Mouse (Mus musculus): ENCODE results near the gene Krt80. TPM values are rescaled to one million over a fixed set of nuclear protein-coding genes. Genes with fewer than 3 reads are reported as not detected.
A peak's percentile ranks its signal among the peaks of the same experiment; 100 is the strongest.

Gene Krt80
- total RNA-seq (2021) = 1 to 10 TPM; 1.9 to 2.5 TPM
- long read RNA-seq, experiment 1, partial matches to known transcripts = 0 of 1 reads
- long read RNA-seq, experiment 1, other reads (novel, unspliced or antisense) = 0 of 1 reads
- long read RNA-seq, experiment 2 = 0 reads

DNA sequence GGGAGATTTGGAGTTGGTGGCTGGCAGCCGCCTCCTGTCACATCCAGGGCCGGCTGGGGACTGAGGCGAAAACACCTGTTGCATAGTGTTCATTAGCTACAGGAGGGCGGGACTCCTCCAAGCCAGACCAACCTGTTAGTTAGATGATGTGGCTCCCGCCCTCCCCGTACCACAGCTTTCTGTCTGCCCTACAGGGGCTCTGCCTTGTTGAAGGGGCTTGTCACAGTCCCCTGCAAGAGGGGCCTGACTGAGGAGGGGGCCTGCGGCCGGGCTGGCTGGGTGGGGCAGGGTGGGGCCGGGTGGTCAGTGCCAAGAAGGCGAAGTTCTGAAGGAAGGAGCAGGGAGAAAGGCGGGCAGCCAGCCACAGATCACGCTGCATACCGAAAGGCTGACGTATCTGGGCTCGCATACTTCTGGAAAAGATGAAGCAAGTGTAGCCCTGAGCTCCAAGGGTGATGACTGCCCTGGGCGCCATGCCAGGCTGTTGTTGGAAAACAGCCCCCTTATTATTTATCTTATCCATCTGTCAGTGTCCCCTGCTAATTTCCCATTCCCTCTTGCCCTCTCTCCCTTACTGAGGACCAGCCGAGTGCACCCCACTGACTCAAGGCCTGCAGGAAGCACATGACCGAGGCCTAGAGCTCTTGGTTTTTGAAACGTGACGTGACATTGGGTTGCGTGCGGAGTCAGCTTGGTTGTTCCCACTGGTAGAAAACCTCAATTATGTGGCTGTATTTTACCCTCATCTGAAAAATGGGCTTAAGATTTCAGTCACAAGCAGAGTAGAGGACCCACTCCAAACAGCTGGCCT, at the start of gene Krt80:
Krt80 (minus strand) TSS at position 62 of the 811 bp plus-strand sequence.
- intact Hi-C loops (cut with DNase I) = no loop called here
- peak; percentile 87 to 89 for DNase-seq

DNA sequence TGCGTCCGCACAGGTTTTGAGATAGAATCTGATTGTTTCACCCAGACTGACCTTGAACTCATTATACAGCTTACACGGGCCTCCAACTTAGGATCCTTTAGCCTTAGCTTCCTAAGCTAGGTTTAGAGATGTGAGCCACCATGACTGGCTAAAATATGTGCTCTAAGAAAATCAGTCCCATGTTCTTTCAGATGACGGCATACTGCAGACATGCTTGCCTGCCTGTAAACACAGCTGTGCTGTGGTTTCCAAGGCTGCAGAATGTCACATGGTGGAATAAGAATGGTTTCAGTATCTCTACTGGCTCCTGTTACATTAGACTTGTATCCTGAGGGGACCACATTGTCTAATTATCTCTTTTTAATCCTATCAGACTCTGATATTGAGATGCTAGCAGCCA, 49.0 kb upstream of the Krt80 start:
- no peak for DNase-seq
- intact Hi-C loops (cut with DNase I) = no loop called here

DNA sequence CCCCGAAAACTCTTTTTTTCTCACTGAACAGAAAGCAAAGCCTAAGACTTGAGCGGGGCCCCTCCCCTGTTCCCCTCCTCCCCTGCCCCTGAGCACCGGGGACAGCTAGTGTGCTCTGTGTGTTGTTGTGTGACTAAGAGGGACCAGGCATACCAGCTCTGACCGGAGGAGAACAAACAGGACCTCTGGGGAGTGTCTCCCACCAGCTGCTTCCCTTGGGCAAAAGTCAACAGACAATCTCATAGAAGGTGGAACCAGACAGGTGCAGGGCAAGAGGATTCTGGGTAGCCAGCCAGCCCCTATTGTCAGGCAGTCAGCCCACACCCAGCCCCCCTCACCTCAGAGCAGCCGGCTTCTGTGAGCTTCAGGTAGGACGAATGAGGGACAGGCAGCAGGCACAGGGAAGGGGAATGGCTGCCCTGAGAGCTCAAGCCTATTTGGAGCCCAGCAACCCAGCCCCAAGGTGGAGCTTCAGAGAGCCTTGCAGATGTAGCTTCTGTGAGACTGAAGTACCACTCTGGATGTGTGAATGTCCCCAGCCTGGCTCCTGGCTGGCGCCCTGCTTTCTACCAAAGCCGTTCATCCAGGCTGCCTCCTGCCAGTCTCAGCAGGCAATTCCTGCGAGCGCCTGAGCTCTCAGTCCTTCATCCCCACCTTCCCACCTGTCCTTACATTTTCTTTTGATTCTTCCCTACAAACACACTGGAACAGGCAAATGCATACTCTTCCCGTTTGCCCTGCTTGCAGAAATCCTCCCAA, 45.0 kb upstream of the Krt80 start:
- no peak for DNase-seq
- intact Hi-C loops (cut with DNase I) = no loop called here

DNA sequence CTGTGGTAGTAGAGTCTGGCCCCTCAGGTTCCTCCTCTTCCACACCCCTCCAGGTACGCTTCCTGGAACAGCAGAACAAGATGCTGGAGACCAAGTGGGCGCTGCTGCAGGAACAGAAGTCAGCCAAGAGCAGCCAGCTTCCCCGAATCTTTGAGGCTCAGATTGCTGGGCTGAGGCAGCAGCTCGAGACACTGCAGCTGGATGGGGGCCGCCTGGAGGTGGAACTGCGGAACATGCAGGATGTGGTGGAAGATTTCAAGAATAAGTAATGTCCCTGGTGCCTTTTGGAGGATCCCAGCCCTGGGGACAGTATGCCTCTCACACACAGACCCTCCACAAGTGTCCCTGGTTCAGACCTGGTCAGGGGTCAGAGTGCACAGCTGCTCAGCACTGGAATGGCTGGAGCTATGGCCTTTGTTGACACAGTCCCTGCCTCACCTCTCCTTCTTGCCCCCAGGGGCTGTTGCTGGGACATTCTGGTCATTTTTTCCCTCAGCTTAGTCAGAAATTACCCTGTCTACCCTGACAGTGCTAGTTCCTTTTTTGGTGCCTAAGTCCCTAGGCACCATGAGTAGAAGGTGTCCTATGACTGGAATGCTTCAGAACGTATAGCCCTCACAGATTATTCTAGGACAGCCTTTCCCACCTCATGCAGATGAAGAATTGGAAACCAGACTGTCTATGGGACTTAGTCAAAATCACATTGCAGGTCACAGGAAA, 44.1 kb upstream of the Krt80 start:
- DNase-seq = no peak
- intact Hi-C loops (cut with DNase I) = no loop called here

DNA sequence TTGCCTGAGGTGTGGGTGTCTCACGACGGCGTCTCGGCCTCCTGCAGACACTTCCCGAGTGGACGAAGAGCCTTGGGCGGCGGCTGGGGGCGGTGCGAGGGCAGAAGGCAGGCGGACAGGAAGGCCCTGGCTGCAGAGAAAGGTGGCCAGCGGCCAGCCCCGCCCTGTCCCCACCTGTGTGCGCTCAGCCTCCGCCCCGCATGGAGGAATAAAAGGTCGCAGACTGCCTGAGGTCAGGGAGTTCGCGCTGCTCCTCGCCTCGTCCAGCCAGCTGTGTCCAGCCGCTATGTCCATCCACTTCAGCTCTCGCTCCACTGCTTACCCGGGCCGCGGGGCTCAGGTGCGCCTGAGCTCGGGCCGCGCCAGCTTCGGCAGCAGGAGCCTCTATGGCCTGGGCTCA, 42.2 kb upstream of the Krt80 start:
- no peak for DNase-seq
- intact Hi-C loops (cut with DNase I) = no loop called here

- intact Hi-C loops (cut with DNase I) = no loop called here
Observed at GRCm38 (mm10) chr15:101410775-101411174, 40.8 kb upstream of the Krt80 start, which contains the start of gene Krt7. Krt7 (plus strand) TSS chr15:101411043.

GRCm38 (mm10) chr15:101398269-101398668, 28.3 kb upstream of the Krt80 start:
- DNase-seq = no peak
- intact Hi-C loops (cut with DNase I) = no loop called here

More at GRCm38 (mm10) chr15:101410775-101411174, 40.8 kb upstream of the Krt80 start, which contains the start of gene Krt7:
- no peak for DNase-seq

DNA sequence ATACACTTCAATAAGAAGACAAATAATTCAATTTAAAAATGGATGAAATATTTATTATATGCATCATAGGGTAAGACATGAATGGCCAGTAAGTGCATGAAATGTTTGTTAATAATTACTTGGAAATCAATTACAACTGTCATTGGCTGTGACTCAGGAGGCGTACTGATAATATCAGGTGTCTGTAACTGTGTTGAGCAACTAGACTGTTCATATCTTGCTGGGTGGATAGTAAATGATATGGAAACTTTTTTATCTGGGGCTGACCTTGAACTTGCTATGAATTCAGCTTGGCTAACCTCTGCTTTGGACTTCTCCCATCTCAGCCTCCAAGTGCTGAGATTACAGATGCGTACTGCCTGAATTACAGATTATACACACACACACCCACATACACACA, 27.7 kb upstream of the Krt80 start:
- no peak for DNase-seq
- intact Hi-C loops (cut with DNase I) = no loop called here

GRCm38 (mm10) chr15:101396921-101397320, 27.0 kb upstream of the Krt80 start:
- no peak for DNase-seq

DNA sequence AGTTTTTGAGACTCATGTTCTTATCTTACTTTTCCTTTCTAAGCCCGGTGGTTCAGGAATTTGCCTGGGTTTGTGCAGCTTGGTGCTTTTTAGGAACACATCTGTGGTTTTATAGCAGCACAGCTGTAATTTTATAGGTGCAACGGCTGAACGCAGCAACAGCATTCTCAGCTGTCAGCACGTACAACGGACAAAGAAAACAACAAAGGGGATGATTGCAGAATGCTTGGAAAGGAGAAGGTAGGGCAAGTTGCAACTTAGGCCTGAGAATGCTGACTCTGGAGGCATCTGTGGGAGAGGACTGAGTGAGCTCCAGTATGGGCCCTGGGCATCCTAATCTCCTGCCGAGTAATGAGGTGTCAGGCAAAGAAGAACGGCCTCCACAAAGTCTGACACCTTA, 26.5 kb upstream of the Krt80 start:
- no peak for DNase-seq
- intact Hi-C loops (cut with DNase I) = no loop called here

More at GRCm38 (mm10) chr15:101396921-101397320, 27.0 kb upstream of the Krt80 start:
- intact Hi-C loops (cut with DNase I) = no loop called here

DNA sequence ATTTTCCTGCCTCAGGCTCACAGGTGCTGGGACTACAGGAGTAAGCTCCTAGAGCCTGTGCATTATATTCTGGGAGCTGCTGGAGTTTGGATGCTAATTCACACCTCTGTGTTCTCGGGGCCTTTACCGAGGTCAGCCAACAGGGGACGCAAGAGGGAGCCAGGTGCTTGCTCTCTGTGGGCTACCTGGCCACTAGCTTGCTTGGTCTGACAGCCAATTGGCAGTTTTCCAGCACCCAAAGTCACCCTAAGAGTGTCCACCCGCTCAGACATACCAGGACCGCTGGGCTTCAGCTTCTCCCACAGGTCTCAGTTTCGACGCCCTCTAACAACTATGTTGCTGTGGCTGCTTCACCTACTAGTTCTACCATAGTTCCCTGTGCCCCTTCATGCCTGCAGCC, 24.9 kb upstream of the Krt80 start:
- DNase-seq = no peak
- intact Hi-C loops (cut with DNase I) = no loop called here

GRCm38 (mm10) chr15:101392251-101392650, 22.3 kb upstream of the Krt80 start:
- no peak for DNase-seq
- intact Hi-C loops (cut with DNase I) = no loop called here

GRCm38 (mm10) chr15:101390203-101390602, 20.2 kb upstream of the Krt80 start:
- DNase-seq = no peak
- intact Hi-C loops (cut with DNase I) = no loop called here

- intact Hi-C loops (cut with DNase I) = no loop called here
- DNase-seq = peak in 1 of 2 experiments; percentile 21
Observed at GRCm38 (mm10) chr15:101388034-101388541, 18.1 kb upstream of the Krt80 start.

GRCm38 (mm10) chr15:101387176-101387575, 17.2 kb upstream of the Krt80 start:
- peak in 1 of 2 experiments; percentile 17 for DNase-seq
- intact Hi-C loops (cut with DNase I) = loop anchor here (2.0 kb wide), 1 partner anchor 46 kb away; no protein-coding TSS in a partner anchor

DNA sequence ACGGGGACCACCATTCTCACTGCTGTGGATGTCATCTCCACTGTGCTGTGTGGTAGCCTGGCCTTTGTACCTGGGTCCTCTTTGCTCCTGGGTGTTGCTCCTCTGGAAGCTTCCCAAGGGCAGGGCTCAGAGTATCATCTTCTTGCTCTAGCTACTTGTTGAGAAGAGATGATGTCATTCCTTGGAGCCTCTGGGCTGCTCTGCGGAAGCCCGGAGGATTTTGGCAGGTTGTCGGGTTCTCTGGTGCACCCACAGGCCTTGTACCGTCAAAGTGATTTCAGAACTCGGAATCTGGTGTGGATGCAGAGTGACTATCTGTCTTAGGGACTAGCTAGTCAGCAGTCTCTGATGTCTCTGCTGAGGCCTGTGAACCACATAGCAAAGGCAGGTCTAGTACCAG, 15.1 kb upstream of the Krt80 start:
- DNase-seq = peak; percentile 45 to 51
- intact Hi-C loops (cut with DNase I) = no loop called here

GRCm38 (mm10) chr15:101384610-101385009, 14.6 kb upstream of the Krt80 start:
- intact Hi-C loops (cut with DNase I) = no loop called here
- no peak for DNase-seq

- intact Hi-C loops (cut with DNase I) = no loop called here
- DNase-seq = peak; percentile 75 to 76
Observed at GRCm38 (mm10) chr15:101382811-101383210, 12.8 kb upstream of the Krt80 start.

GRCm38 (mm10) chr15:101381758-101382157, 11.8 kb upstream of the Krt80 start:
- peak; percentile 19 to 58 for DNase-seq
- intact Hi-C loops (cut with DNase I) = no loop called here

- DNase-seq = peak in 1 of 2 experiments; percentile 11
- intact Hi-C loops (cut with DNase I) = no loop called here
Observed at GRCm38 (mm10) chr15:101378646-101379045, 8.7 kb upstream of the Krt80 start.

- DNase-seq = no peak
- intact Hi-C loops (cut with DNase I) = no loop called here
Observed at GRCm38 (mm10) chr15:101376776-101377061, 6.8 kb upstream of the Krt80 start.
